Mouse (Mus musculus) left cerebral cortex, adult 18-20 months (tissue): Measurements from ENCODE around the gene Vmn1r55. TPM values are rescaled to one million over a fixed set of nuclear protein-coding genes. Genes with fewer than 3 reads are reported as not detected.
"Not testable (repeated sequence)": the region's sequence is repeated elsewhere in the genome, so short reads cannot be mapped to it uniquely, and the experiment has no call there.

Source experiments
- DNase-seq, 2 experiments: peaks; one replicate each; pipeline ENCODE4 v3.0.0; 2021 to 2022; ENCODE audit warnings: low spot score in 2 of 2, mixed read lengths in 1 of 2
- microRNA-seq, 2 experiments: library from miRNA; unstranded; fragments of <30 nt; microRNA quantifications; one replicate each; pipeline ENCODE4 v1.2.0; 2021
- total RNA-seq, 2 experiments: library from RNA; stranded (reverse); gene quantifications; 2 replicates each; pipeline ENCODE4 v1.2.3; 2021

The Vmn1r55 gene
- total RNA-seq, 2 experiments from 2014 or later = not detected

DNA sequence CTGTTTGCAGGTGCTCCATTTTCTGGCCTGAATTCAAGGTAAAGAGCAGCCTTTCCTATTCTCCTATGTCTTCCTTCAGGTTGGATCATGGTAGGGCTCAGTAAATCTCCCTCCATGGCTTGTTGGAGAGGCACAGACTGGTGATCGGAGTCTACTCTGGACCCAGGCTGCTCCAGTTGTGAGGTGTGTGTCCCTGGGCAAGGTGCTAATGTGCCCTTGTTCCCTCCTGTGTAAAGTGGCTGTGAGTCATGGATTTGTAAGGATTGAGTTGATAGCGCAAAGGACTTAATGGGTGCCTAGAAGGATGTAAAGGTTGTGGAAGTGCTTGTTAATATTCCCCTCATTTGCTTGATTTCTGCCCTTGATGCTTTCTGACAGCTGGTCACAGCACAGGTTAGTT lies 67.5 kb downstream of the Vmn1r55 start:
- no peak for DNase-seq

DNA sequence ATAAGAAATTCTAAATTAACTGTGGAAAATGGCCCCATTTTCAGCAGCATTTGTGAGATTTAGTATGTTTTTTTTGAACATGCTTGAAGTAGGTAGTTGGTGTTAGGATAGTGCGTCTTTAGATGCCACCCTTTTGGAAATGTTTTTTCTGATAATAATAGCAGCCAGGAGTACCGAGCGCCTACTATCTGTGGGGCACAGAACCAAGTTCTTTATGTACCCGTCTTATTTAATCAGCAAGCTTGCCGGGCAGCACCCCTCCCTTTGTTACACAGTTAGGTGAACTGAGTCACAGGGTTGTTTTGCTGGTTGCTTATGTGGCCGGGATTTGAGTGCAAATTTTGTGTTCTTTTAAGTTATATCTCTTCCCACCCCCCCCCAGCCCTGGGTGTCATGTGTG lies 68.2 kb downstream of the Vmn1r55 start:
- DNase-seq = no peak

DNA sequence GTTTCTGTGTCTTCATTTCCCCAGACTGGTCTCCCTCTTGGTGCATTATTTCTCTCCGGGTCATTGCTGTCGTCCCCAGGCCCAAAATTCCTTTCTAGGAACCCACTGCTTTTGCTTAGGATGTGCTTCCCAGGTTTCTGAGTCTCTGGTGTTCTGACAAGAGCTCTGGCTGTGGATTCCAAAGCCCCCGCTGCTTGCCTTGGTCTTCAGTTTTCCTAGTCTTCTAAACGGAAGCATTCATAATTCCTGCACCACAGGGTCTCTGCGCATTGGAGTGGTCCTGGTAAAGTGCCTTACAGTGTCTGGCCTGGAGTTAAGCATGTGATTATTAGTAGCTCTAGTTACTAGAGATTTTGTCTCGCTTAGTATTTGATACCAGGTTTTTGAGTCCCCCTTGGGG lies 68.7 kb downstream of the Vmn1r55 start:
- no peak for DNase-seq

DNA sequence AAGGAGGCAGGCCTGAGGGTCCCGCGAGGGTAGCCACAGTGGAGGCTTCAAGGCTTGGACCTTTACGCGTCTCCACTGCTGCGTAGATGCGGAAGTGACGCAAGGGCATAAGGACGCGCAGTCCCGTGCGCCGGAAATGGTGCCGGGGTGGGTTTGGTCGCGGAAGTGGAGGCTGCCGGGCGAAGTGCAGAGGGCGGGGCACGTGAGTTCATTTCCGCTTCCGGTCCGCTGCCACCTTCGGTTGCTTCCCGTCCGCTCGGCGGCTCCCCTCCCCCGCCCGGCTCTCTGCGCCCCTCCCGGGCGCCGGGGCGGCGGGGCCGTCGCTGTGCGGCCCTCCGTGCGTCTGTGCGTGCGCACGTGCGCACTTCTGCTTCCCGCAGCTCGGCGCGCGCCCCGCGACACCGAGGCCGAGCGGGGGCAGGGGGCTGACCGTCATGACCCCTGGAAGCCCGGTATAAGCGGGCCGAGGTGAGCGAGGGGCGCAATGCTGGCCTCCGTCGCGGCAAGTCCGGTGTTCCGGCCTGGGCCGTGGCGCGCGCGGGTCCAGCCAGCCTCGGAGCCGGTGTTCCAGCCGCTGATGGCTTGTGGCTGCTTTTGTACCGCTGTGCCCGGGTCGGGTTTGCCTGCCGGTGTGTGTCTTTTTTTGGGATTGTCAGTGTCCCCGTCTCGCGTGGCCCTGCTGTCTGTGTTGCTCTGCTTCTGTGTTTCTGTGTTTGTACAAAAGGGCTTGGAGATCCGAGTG lies 69.3 kb downstream of the Vmn1r55 start, which contains the start of gene Epn1:
Gene Epn1 (plus strand): TSS at position 226 of the 742 bp plus-strand sequence.
- DNase-seq = peak; percentile 98

DNA sequence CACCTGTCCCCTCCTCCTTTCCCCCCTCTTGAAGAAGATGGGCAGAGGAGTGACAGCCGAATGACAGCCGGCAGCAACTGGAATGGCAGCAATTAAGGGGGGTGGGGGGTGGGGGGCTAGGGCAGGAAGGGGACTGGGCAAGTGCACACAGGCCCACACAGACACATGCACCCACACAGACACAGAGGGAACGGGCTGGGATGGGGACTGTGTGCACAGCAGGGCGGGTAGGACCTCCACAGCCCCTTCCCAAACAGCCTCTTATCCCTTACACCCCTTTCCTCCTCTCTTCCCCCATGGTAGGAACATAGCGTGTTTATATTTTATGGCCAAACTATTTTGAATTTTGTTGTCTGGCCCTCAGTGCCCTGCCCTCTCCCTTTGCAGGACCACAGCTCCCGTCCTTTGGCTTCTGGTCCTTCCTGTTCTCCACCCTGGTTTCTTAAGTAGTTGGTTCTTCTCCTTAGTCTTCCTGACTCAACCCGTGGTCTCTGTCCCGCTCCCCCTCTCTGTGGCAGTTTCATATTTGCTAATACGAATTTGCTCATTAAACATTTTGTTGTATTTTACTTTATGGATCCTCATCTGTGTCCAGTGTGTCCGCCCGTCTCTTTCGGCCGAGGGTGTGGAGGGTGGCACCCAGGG lies 70.0 kb downstream of the Vmn1r55 start:
- not testable (repeated sequence) for DNase-seq

Small RNAs within 50 kb of the gene (microRNA-seq; reads per million reads assigned to microRNA genes)
- 0 reads per million in 2 experiments for gene Gm26217

Other genes starting within 250 kb of the Vmn1r55 start
- gene Gm36210, start 243.2 kb downstream of the Vmn1r55 start, total RNA-seq = under 1 TPM in 1 of 2 experiments, not detected in 1; 0.46 TPM
- gene Zfp628, start 234.5 kb downstream of the Vmn1r55 start, total RNA-seq = 10 to 100 TPM; 14.7 to 15.9 TPM
- gene Nat14, start 227.6 kb downstream of the Vmn1r55 start, total RNA-seq = 100 to 1,000 TPM; 104 TPM
- gene Ssc5d, start 223.9 kb downstream of the Vmn1r55 start, total RNA-seq = 1 to 10 TPM; 2.6 to 3.3 TPM
- gene Sbk2, start 185.3 kb downstream of the Vmn1r55 start, total RNA-seq = under 1 TPM; 0.26 to 0.45 TPM
- under 1 TPM; 0.58 to 0.91 TPM for gene Sbk3, start 178.5 kb downstream of the Vmn1r55 start, total RNA-seq
- 10 to 100 TPM; 25.1 to 27.8 TPM for gene Zfp579, start 153.5 kb downstream of the Vmn1r55 start, total RNA-seq
- 1 to 10 TPM; 7.4 to 7.8 TPM for gene Zfp524, start 135.3 kb downstream of the Vmn1r55 start, total RNA-seq
- gene Fiz1, start 135.0 kb downstream of the Vmn1r55 start, total RNA-seq = 10 to 100 TPM; 23.3 to 25.7 TPM
- not detected for gene Gm44973, start 134.2 kb downstream of the Vmn1r55 start, total RNA-seq
- 10 to 100 TPM; 34.9 to 35.5 TPM for gene Zfp865, start 129.3 kb downstream of the Vmn1r55 start, total RNA-seq
- 10 to 100 TPM; 57.3 to 59.7 TPM for gene Ccdc106, start 129.1 kb downstream of the Vmn1r55 start, total RNA-seq
- gene 4632433K11Rik, start 115.6 kb downstream of the Vmn1r55 start, total RNA-seq = not detected
- gene Zfp784, start 111.2 kb downstream of the Vmn1r55 start, total RNA-seq = 1 to 10 TPM; 4.4 to 4.8 TPM
- gene Zfp580, start 98.1 kb downstream of the Vmn1r55 start, total RNA-seq = 10 to 100 TPM; 27.8 to 31.0 TPM
- gene U2af2, start 87.5 kb downstream of the Vmn1r55 start, total RNA-seq = 100 to 1,000 TPM; 176 to 181 TPM
- gene Epn1, start 69.4 kb downstream of the Vmn1r55 start, total RNA-seq = 100 to 1,000 TPM; 482 to 504 TPM
- gene Rfpl4, start 32.7 kb downstream of the Vmn1r55 start, total RNA-seq = not detected
- gene Rasl2-9, start 23.7 kb downstream of the Vmn1r55 start, total RNA-seq = under 1 TPM; 0.49 to 0.68 TPM
- not detected for gene Vmn1r56, start 47.1 kb upstream of the Vmn1r55 start, total RNA-seq
- not detected for gene Vmn1r57, start 68.8 kb upstream of the Vmn1r55 start, total RNA-seq
- gene Gm5065, start 200.9 kb upstream of the Vmn1r55 start, total RNA-seq = not detected
- gene Nlrp2, start 201.4 kb upstream of the Vmn1r55 start, total RNA-seq = not detected